Comparison of ENCODE assay signal across 15 mouse cellular contexts in the genomic region with DNA sequence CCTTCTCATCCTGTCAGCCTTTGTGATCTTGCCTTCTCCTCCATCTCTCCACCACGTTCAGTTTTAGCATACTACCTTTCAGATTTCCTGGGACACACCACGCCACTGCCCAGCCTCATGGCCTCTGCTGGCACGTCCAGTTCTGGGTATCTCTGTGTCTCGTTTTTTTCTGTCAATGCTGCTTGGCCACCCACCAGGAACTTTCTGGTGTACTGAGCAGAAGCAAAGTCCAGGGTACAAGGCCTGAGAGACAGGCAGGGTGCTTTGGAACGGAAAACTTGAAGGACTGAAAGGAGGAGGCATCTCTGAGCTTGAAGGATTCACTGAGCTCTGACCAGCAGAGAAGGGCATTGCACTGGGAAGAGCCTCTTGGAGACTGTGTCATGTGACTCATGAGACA. TPM values are rescaled to one million over a fixed set of nuclear protein-coding genes. Genes with fewer than 3 reads are reported as not detected.
A peak's percentile ranks its signal among the peaks of the same experiment; 100 is the strongest.
DNase-seq lines count a peak whose midpoint lies in the region.
"Had no signal": no experiment of that assay in that cellular context is flagged by ENCODE, and none has a peak within 500 bp of the region (broad histone marks: within the 10 kb centered on the region; RNA-seq: fewer than 3 reads in every experiment).

No protein-coding gene starts in this region.

- intact Hi-C loops in heart, postnatal 25 days (cut with DNase I), result no loop called here

- DNase-seq in cerebellum, adult 11 months, result peak; percentile 22
- no peak for DNase-seq in cerebellum, adult 9-10 months
- DNase-seq in heart, adult 11 months, result peak; percentile 80
- DNase-seq in heart, postnatal 25 days (ENCODE audit: low spot score), result no peak
- peak; percentile 70 to 76 for DNase-seq in kidney, adult 8-10 months
- no peak for DNase-seq in kidney, postnatal 4 days
- no peak for DNase-seq in thymus, postnatal 36 days
- DNase-seq: adrenal gland, adult 8-10 months; adrenal gland, postnatal 36 days; B cell, adult 2 months; forebrain, postnatal 0 days; heart, adult 18-20 months; heart, postnatal 10 days had no signal

RNA-seq across cellular contexts. Expression of a gene that starts 25.1 kb away (rescaled TPM):
- total RNA-seq in heart, postnatal 25 days (2021), result 10 to 100 TPM; 25.2 to 28.6 TPM
- total RNA-seq: G1E; hematopoietic stem cell, adult 5-6 weeks had no signal

Comparison
In these comparisons a context has a peak if more than half of its experiments do, and no peak if none do; other contexts are left out.
1. DNase-seq: peak in cerebellum, adult 11 months (single experiment), heart, adult 11 months (single experiment) and kidney, adult 8-10 months (2 of 2); none in cerebellum, adult 9-10 months (single experiment), heart, postnatal 25 days (single experiment), kidney, postnatal 4 days (0 of 2) and thymus, postnatal 36 days (0 of 2).